Mouse (Mus musculus) kidney, postnatal 0 days (tissue): ENCODE measurements around the gene 2410015M20Rik. TPM values are rescaled to one million over a fixed set of nuclear protein-coding genes. Genes with fewer than 3 reads are reported as not detected.

Experiments used
- ATAC-seq: fragments of 200-750 bp; cut with Nextera tagmentation; replicated peaks from 2 replicates; pipeline ENCODE4 v1.8.0; 2017; ENCODE audit warnings: low read depth, moderate number of reproducible peaks, moderate TSS enrichment, moderate library complexity; ENCODE audit not compliant: low FRiP score
- DNase-seq: peaks from one replicate; pipeline ENCODE4 v3.0.0-alpha.2; 2016; ENCODE audit warnings: low spot score
- H3K27ac ChIP-seq: fragments of 300-500 bp; sonication (generic); 2 replicates; pipeline ENCODE4 v1.5.1; 2014; ENCODE audit warnings: mild to moderate bottlenecking
- H3K27me3 ChIP-seq: fragments of 300-500 bp; sonication (generic); 2 replicates; pipeline ENCODE4 v1.6.1; 2014; ENCODE audit warnings: low read length, mixed read lengths; ENCODE audit not compliant: insufficient read depth
- H3K36me3 ChIP-seq: fragments of 300-500 bp; sonication (generic); 2 replicates; pipeline ENCODE4 v1.6.1; 2014; ENCODE audit warnings: low read length, mixed read lengths; ENCODE audit not compliant: insufficient read depth
- H3K4me1 ChIP-seq: fragments of 300-500 bp; sonication (generic); replicated peaks from 2 replicates; pipeline ENCODE4 v1.6.1; 2014; ENCODE audit warnings: antibody characterized with exemption, low read length, mixed read lengths; ENCODE audit not compliant: insufficient read depth
- H3K4me2 ChIP-seq: fragments of 300-500 bp; sonication (generic); 2 replicates; pipeline ENCODE4 v1.6.1; 2014; ENCODE audit warnings: mild to moderate bottlenecking, low read length, moderate library complexity, mixed read lengths
- H3K4me3 ChIP-seq: fragments of 300-500 bp; sonication (generic); replicated peaks from 2 replicates; pipeline ENCODE4 v1.5.1; 2014; ENCODE audit warnings: low read depth, low read length
- H3K9ac ChIP-seq: fragments of 300-500 bp; sonication (generic); 2 replicates; pipeline ENCODE4 v1.6.1; 2014; ENCODE audit warnings: low read depth, low read length
- H3K9me3 ChIP-seq: fragments of 300-500 bp; sonication (generic); replicated peaks from 2 replicates; pipeline ENCODE4 v1.6.1; 2016; ENCODE audit warnings: low read length, inconsistent platforms, mixed read lengths
- CTCF ChIP-seq: IDR thresholded peaks from 2 replicates; pipeline ENCODE4 v1.5.1; 2016; ENCODE audit warnings: antibody characterized with exemption, low read depth, mild to moderate bottlenecking, moderate library complexity
- WGBS: fragments of 180-500 bp; shearing (Covaris S2); extraction: QIAGEN DNeasy Blood & Tissue Kit; methylation state at CpG from one replicate; pipeline ENCODE4 v1.1.7; 2014; 5-methylcytosine and 5-hydroxymethylcytosine counted together
- polyA plus RNA-seq: library from polyadenylated mRNA; unstranded; fragments of >200 nt; fragmentation: Nextera tagmentation; extraction: Ambion mirVana; gene quantifications from 2 replicates; pipeline ENCODE4 v1.2.1, GENCODE M21; 2015

2410015M20Rik gene
- polyA plus RNA-seq, 1 experiment from 2014 or later, result 467 TPM

DNA sequence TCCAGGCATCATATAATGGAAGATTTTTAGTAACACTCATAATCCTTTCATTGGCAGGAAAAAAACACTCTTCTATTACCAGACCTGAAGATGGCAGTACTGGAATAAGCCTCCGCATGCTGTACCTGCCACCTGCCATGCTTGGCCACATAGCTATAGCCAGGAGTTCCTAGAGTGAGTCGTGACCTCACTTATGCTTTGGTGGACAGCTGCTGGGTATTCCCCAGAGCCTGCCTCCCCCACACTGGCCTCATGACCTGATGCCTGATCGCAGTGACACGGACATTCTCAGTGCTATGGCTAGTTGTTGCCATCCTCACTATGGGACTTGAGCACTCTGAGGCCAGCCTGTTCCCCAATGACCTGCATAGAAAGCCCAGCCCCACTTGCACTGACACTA lies 39.3 kb downstream of the 2410015M20Rik start:
- WGBS, result 73% methylated on average over 4 of the region's 4 CpGs
- Histone ChIP-seq H3K9ac (no peak overlapping the region), H3K27me3 (no peaks in the 10 kb centered on the region), H3K4me3 (no peak overlapping the region), H3K27ac (no peak overlapping the region), H3K9me3 (no peaks in the 10 kb centered on the region), H3K36me3 (peaks cover 88% of the 10 kb centered on the region), H3K4me1 (no peaks in the 10 kb centered on the region), H3K4me2 (no peak overlapping the region)
- ATAC-seq (no peak), DNase-seq (no peak)
- no peak for TF ChIP-seq CTCF

GRCm38 (mm10) chr17:56567370-56567769 lies 42.2 kb downstream of the 2410015M20Rik start:
- H3K36me3 ChIP-seq, result peaks cover 97% of the 10 kb centered on the region
- H3K4me1 ChIP-seq, result no peaks in the 10 kb centered on the region
- H3K27ac ChIP-seq, result no peak overlapping the region
- no peak for ATAC-seq
- 94% methylated on average over 4 of the region's 4 CpGs for WGBS
- no peak for DNase-seq
- H3K9ac ChIP-seq, result no peak overlapping the region
- H3K27me3 ChIP-seq, result no peaks in the 10 kb centered on the region
- H3K9me3 ChIP-seq, result no peaks in the 10 kb centered on the region
- TF ChIP-seq CTCF, result no peak
- H3K4me3 ChIP-seq, result no peak overlapping the region
- H3K4me2 ChIP-seq, result no peak overlapping the region

DNA sequence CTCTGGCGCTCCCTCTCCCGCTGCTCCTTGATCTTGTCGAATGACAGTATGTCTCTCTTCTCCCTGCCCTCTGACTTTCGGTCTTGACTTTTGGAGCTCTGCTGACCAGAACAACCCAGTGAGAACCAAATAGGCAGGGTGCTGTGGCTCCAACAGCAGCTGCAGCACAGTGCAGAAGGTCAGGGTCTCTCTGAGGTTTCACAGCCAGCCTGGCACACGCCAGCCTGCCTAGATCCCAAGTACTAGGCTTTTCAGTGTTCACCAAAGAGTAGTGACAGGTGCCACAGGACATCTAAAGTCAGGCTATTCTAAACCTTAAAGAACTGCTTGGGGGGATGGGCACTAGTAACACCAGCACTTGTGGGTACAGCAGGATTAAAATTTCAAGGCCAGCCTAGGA lies 42.7 kb downstream of the 2410015M20Rik start:
- 94% methylated on average over 5 of the region's 5 CpGs for WGBS
- no peaks in the 10 kb centered on the region for H3K4me1 ChIP-seq
- H3K4me2 ChIP-seq, result no peak overlapping the region
- DNase-seq, result no peak
- H3K9me3 ChIP-seq, result no peaks in the 10 kb centered on the region
- no peak overlapping the region for H3K4me3 ChIP-seq
- no peak overlapping the region for H3K9ac ChIP-seq
- TF ChIP-seq CTCF, result no peak
- H3K36me3 ChIP-seq, result peaks cover 97% of the 10 kb centered on the region
- no peaks in the 10 kb centered on the region for H3K27me3 ChIP-seq
- H3K27ac ChIP-seq, result no peak overlapping the region
- no peak for ATAC-seq

DNA sequence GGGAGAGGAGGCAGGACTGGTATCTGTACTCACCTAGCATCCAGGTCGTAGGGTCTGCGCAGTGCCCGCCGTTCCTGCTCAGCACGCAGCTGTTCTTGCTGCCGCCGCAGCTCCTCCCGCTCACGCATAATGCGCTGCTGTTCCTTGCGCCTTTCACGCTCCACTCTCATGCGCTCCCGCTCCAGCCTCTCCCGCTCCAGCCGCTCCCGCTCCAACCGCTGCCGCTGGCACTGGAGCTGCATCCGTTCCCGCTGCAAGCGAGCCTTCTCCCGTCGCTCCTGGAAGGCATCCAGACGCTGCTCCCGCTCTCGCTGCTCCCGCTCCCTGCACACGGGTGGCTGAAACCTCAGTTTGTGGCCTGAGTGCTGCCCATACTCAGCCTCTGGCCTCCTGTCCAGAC lies 43.3 kb downstream of the 2410015M20Rik start:
- WGBS, result 93% methylated on average over 29 of the region's 29 CpGs
- Histone ChIP-seq H3K36me3 (peaks cover 97% of the 10 kb centered on the region), H3K9me3 (no peaks in the 10 kb centered on the region), H3K27me3 (no peaks in the 10 kb centered on the region), H3K9ac (no peak overlapping the region), H3K27ac (no peak overlapping the region), H3K4me3 (no peak overlapping the region), H3K4me2 (no peak overlapping the region), H3K4me1 (no peaks in the 10 kb centered on the region)
- DNase-seq (no peak), ATAC-seq (no peak)
- no peak for TF ChIP-seq CTCF

DNA sequence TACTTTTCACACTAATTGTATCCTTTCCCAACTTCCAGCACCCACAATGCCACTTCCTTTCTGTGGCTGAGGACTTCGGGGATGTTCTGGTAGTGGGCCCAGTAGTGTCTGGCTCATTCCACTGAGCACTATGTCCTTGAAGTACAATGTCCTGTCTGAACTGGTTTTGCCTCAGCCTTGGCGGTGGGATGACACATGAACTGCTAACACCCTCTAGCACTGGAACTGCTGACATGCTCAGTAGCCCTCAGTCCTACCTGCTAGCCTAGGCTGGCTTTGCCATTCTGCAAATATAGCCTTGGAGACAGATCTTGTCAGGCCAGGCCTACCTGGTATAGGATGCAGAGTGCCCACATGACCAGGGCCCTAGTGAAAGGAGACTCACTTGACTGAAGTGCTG lies 47.7 kb downstream of the 2410015M20Rik start:
- TF ChIP-seq CTCF, result no peak
- DNase-seq, result no peak
- Histone ChIP-seq H3K27me3 (no peaks in the 10 kb centered on the region), H3K4me3 (no peak overlapping the region), H3K4me2 (no peak overlapping the region), H3K27ac (no peak overlapping the region), H3K36me3 (peaks cover 58% of the 10 kb centered on the region), H3K9me3 (no peaks in the 10 kb centered on the region), H3K4me1 (no peaks in the 10 kb centered on the region), H3K9ac (no peak overlapping the region)
- 96% methylated on average over 2 of the region's 2 CpGs for WGBS
- ATAC-seq, result no peak

DNA sequence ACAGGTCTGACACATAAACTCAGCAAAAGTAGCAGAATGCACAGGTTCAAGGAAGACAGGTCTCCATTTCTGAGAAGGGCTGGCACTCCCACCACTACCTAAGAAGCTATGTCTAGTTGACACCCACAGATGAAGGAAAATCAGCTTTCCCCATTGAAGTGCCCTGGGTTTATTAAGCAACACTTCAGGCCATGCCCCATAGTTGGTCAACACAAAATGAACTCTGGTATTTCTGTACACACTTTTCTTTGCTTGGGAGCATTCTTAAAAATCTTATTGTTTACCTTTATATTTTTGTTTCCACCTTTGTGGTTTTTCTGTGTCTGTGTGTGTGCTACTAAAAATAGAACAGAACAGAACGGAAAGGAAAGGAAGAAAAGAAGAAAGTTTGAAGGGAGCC lies 49.4 kb downstream of the 2410015M20Rik start:
- Histone ChIP-seq H3K9ac (no peak overlapping the region), H3K4me3 (no peak overlapping the region), H3K36me3 (peaks cover 40% of the 10 kb centered on the region), H3K4me1 (no peaks in the 10 kb centered on the region), H3K27ac (no peak overlapping the region), H3K9me3 (no peaks in the 10 kb centered on the region), H3K4me2 (no peak overlapping the region), H3K27me3 (no peaks in the 10 kb centered on the region)
- TF ChIP-seq CTCF, result no peak
- DNase-seq (no peak), ATAC-seq (no peak)
- 44% methylated on average over 1 of the region's 1 CpGs for WGBS

DNA sequence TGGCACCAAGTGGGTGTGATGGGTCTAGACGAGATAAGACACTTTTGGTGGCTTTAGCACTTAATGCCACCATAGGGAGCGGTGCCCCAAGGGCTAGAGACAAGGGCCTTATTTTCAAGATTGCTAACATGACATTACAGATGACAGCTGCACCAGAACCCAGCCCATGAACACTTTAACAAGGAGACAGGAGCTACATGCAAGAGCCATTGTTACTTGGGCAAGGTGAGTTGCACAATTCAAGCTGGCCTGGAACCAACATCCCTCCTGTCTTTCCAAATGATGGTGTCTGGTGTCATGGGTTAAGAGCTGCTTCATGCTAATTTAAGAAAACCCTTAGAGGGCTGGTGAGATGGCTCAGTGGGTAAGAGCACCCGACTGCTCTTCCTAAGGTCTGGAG lies 50.2 kb downstream of the 2410015M20Rik start:
- Histone ChIP-seq H3K9ac (no peak overlapping the region), H3K4me2 (no peak overlapping the region), H3K4me3 (no peak overlapping the region), H3K36me3 (peaks cover 33% of the 10 kb centered on the region), H3K9me3 (no peaks in the 10 kb centered on the region), H3K27me3 (no peaks in the 10 kb centered on the region), H3K27ac (no peak overlapping the region), H3K4me1 (no peaks in the 10 kb centered on the region)
- WGBS, result 77% methylated on average over 3 of the region's 3 CpGs
- DNase-seq (no peak), ATAC-seq (no peak)
- no peak for TF ChIP-seq CTCF
